Mouse (Mus musculus) midbrain, embryonic 13.5 days (tissue): ENCODE measurements around the gene Cyfip1. TPM values are rescaled to one million over a fixed set of nuclear protein-coding genes. Genes with fewer than 3 reads are reported as not detected.
"Not testable (repeated sequence)": the region's sequence is repeated elsewhere in the genome, so short reads cannot be mapped to it uniquely, and the experiment has no call there.

Source experiments
- ATAC-seq: fragments of 200-750 bp; cut with Nextera tagmentation; 2 replicates; pipeline ENCODE4 v1.8.0; 2017; ENCODE audit warnings: mild to moderate bottlenecking, moderate TSS enrichment, moderate library complexity
- H3K27ac ChIP-seq: fragments of 300-500 bp; sonication (generic); 2 replicates; pipeline ENCODE4 v1.5.1; 2015; ENCODE audit warnings: inconsistent platforms, mild to moderate bottlenecking, moderate library complexity
- H3K27me3 ChIP-seq: fragments of 300-500 bp; sonication (generic); 2 replicates; pipeline ENCODE4 v1.6.1; 2015; ENCODE audit warnings: mild to moderate bottlenecking, inconsistent platforms
- H3K36me3 ChIP-seq: fragments of 300-500 bp; sonication (generic); 2 replicates; pipeline ENCODE4 v1.6.1; 2015; ENCODE audit warnings: mild to moderate bottlenecking, inconsistent platforms
- H3K4me1 ChIP-seq: fragments of 300-500 bp; sonication (generic); replicated peaks from 2 replicates; pipeline ENCODE4 v1.6.1; 2015; ENCODE audit warnings: inconsistent platforms
- H3K4me2 ChIP-seq: fragments of 300-500 bp; sonication (generic); replicated peaks from 2 replicates; pipeline ENCODE4 v1.6.1; 2015; ENCODE audit warnings: moderate library complexity, mild to moderate bottlenecking, inconsistent platforms
- H3K4me3 ChIP-seq: fragments of 300-500 bp; sonication (generic); replicated peaks from 2 replicates; pipeline ENCODE4 v1.5.1; 2015; ENCODE audit warnings: mild to moderate bottlenecking, inconsistent platforms
- H3K9ac ChIP-seq: fragments of 300-500 bp; sonication (generic); replicated peaks from 2 replicates; pipeline ENCODE4 v1.6.1; 2015; ENCODE audit warnings: mild to moderate bottlenecking, inconsistent platforms
- H3K9me3 ChIP-seq: fragments of 300-500 bp; sonication (generic); 2 replicates; pipeline ENCODE4 v1.6.1; 2016; ENCODE audit warnings: mild to moderate bottlenecking, inconsistent platforms
- WGBS: fragments of 180-500 bp; shearing (Covaris S2); methylation state at CpG from one replicate; pipeline ENCODE4 v1.1.7; 2015; 5-methylcytosine and 5-hydroxymethylcytosine counted together
- polyA plus RNA-seq: library from polyadenylated mRNA; unstranded; fragments of >200 nt; fragmentation: Nextera tagmentation; extraction: Ambion mirVana; gene quantifications from 2 replicates; pipeline ENCODE4 v1.2.1, GENCODE M21; 2015

Cyfip1 gene
- polyA plus RNA-seq, 1 experiment from 2014 or later, result 56.3 TPM

DNA sequence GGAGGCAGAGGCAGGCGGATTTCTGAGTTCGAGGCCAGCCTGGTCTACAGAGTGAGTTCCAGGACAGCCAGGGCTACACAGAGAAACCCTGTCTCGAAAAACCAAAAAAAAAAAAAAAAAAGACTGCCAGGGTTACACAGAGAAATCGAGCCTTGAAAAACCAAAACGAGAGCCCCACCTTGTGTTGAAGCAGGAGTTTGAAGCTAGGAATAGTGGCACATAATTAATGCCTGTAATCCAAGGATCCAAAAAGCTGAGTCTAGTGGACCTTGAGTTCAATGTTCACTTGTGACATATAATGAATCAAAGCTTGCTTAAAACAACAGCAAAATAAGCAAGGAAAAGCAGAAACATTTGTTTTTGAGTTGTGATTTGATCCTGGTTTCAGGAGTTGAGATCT is 62.2 kb downstream of the Cyfip1 start:
- H3K36me3 ChIP-seq, result peaks cover 80% of the 10 kb centered on the region

GRCm38 (mm10) chr7:55905449-55905848 is 63.9 kb downstream of the Cyfip1 start:
- ATAC-seq, result no peak
- no peaks in the 10 kb centered on the region for H3K9me3 ChIP-seq
- no peak overlapping the region for H3K27ac ChIP-seq
- 79% methylated on average over 2 of the region's 2 CpGs for WGBS
- no peak overlapping the region for H3K4me2 ChIP-seq
- peaks cover 77% of the 10 kb centered on the region for H3K36me3 ChIP-seq
- H3K4me3 ChIP-seq, result no peak overlapping the region
- no peak overlapping the region for H3K9ac ChIP-seq
- no peaks in the 10 kb centered on the region for H3K27me3 ChIP-seq
- no peaks in the 10 kb centered on the region for H3K4me1 ChIP-seq

More for the DNA sequence above, 62.2 kb downstream of the Cyfip1 start:
- WGBS, result 85% methylated on average over 5 of the region's 5 CpGs
- Histone ChIP-seq H3K4me1 (no peaks in the 10 kb centered on the region), H3K27me3 (no peaks in the 10 kb centered on the region), H3K27ac (no peak overlapping the region), H3K9me3 (no peaks in the 10 kb centered on the region), H3K9ac (no peak overlapping the region), H3K4me3 (no peak overlapping the region), H3K4me2 (no peak overlapping the region)
- no peak for ATAC-seq

- WGBS, result 100% methylated on average over 1 of the region's 1 CpGs
- H3K9ac ChIP-seq, result no peak overlapping the region
- no peaks in the 10 kb centered on the region for H3K4me1 ChIP-seq
- no peak overlapping the region for H3K4me2 ChIP-seq
- H3K9me3 ChIP-seq, result no peaks in the 10 kb centered on the region
- no peak for ATAC-seq
- H3K27me3 ChIP-seq, result no peaks in the 10 kb centered on the region
- H3K27ac ChIP-seq, result no peak overlapping the region
- H3K36me3 ChIP-seq, result peaks cover 74% of the 10 kb centered on the region
- H3K4me3 ChIP-seq, result no peak overlapping the region
Observed at GRCm38 (mm10) chr7:55909519-55909918, 68.0 kb downstream of the Cyfip1 start.

DNA sequence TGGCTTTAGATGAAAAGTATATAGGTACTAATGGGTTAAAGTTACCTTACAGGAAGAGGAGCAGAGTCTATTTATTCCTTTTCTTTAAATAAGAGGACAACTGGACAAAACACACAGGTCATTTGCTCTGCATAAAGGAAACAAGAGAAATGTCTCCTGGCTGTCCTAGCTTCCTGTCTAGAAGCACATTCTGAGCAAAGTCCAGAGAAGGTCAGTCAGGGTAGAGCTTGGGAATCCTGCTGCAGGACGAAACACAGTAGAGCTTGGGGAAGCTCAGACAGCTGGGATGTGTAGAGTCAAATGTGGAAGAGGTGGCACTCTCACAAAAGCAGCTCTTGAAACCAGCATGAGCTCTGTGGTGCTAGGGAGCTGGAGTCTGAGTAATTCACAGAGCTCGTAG is 68.8 kb downstream of the Cyfip1 start:
- no peaks in the 10 kb centered on the region for H3K9me3 ChIP-seq
- no peak overlapping the region for H3K27ac ChIP-seq
- H3K27me3 ChIP-seq, result no peaks in the 10 kb centered on the region
- H3K36me3 ChIP-seq, result peaks cover 75% of the 10 kb centered on the region
- H3K4me1 ChIP-seq, result no peaks in the 10 kb centered on the region
- no peak for ATAC-seq
- WGBS, result 85% methylated on average over 2 of the region's 2 CpGs
- H3K4me3 ChIP-seq, result no peak overlapping the region
- no peak overlapping the region for H3K4me2 ChIP-seq
- no peak overlapping the region for H3K9ac ChIP-seq

DNA sequence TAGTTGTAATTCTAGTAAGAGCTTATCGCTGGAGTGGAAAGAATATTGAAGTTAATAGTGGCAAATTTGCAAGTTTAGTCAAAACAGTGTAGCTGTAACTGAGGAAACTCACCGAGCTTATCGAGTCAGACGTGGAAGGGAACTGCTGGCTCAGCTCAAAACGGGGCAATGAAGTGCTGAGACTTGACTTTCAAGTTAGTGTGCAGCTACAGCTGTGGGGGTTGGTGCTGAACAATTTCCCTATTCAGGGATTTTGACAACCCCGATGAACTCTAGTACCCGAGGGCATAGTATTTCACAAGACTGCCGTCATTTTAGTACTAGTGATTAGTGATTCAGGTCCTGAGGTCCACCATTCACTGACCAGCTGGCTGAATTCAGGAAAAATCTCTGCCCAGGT is 69.8 kb downstream of the Cyfip1 start:
- H3K9ac ChIP-seq, result no peak overlapping the region
- peaks cover 73% of the 10 kb centered on the region for H3K36me3 ChIP-seq
- H3K4me3 ChIP-seq, result no peak overlapping the region
- 91% methylated on average over 8 of the region's 8 CpGs for WGBS
- H3K4me1 ChIP-seq, result no peaks in the 10 kb centered on the region
- no peak overlapping the region for H3K27ac ChIP-seq
- no peaks in the 10 kb centered on the region for H3K27me3 ChIP-seq
- no peak overlapping the region for H3K4me2 ChIP-seq
- H3K9me3 ChIP-seq, result no peaks in the 10 kb centered on the region
- ATAC-seq, result no peak

DNA sequence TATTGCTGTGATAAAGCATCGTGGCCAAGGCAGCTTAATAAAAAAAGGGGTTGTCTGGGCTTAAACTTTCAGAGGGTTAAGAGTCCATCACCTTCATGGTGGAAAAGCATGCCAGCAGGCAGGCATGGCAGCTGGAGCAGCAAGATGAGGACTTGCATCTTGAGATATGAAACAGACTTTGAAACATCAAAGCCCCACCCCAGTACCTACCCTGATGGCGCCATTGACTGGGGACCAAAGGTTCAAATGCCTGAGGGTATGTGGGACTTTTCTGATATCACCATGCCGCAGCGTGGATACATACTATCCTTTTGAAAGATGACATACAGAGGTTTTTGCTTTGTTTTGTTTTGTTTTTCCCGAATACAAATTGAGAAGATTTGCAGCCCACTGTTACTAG is 70.6 kb downstream of the Cyfip1 start:
- ATAC-seq, result no peak
- Histone ChIP-seq H3K9ac (no peak overlapping the region), H3K27me3 (no peaks in the 10 kb centered on the region), H3K4me3 (no peak overlapping the region), H3K36me3 (peaks cover 78% of the 10 kb centered on the region), H3K4me1 (no peaks in the 10 kb centered on the region), H3K4me2 (no peak overlapping the region), H3K9me3 (no peaks in the 10 kb centered on the region), H3K27ac (no peak overlapping the region)
- 94% methylated on average over 5 of the region's 5 CpGs for whole genome bisulfite sequencing

- 97% methylated on average over 11 of the region's 11 CpGs for WGBS
- not testable (repeated sequence) for H3K4me2 ChIP-seq, H3K9ac ChIP-seq, H3K4me3 ChIP-seq, ATAC-seq, H3K4me1 ChIP-seq, H3K27me3 ChIP-seq, H3K9me3 ChIP-seq, H3K27ac ChIP-seq
- peaks cover 90% of the 10 kb centered on the region for H3K36me3 ChIP-seq
Observed at GRCm38 (mm10) chr7:55918365-55918764, 76.8 kb downstream of the Cyfip1 start.

GRCm38 (mm10) chr7:55927262-55927661 is 85.7 kb downstream of the Cyfip1 start:
- Histone ChIP-seq H3K36me3 (peaks cover 61% of the 10 kb centered on the region), H3K4me2 (no peak overlapping the region), H3K4me1 (no peaks in the 10 kb centered on the region), H3K9ac (no peak overlapping the region), H3K27me3 (no peaks in the 10 kb centered on the region), H3K4me3 (no peak overlapping the region), H3K9me3 (no peaks in the 10 kb centered on the region), H3K27ac (no peak overlapping the region)
- WGBS, result 96% methylated on average over 4 of the region's 4 CpGs
- no peak for ATAC-seq

DNA sequence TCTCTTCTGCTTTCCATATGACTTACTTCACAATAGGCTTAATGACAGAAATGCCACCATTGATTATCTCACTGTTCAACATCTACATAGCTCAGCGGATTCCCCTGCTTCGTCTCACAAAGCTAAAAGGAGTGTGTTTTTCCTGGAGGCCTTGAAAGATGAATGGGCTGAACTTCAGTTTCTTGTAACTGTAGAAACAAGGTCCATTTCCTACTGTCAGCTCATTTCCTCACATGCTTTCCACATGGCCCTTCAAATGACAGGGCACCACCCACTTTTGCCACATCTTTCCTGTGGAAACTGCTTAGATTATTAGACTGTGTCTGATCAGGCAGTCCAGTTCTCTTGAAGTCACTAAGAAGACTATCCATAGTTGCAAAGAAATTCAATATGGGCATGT is 87.1 kb downstream of the Cyfip1 start:
- H3K36me3 ChIP-seq, result peaks cover 52% of the 10 kb centered on the region
- no peak for ATAC-seq
- 95% methylated on average over 2 of the region's 2 CpGs for WGBS

GRCm38 (mm10) chr7:55935025-55935424 is 93.5 kb downstream of the Cyfip1 start:
- Histone ChIP-seq H3K36me3 (peaks cover 14% of the 10 kb centered on the region), H3K27ac (no peak overlapping the region), H3K27me3 (no peaks in the 10 kb centered on the region), H3K4me1 (no peaks in the 10 kb centered on the region), H3K4me3 (no peak overlapping the region), H3K9ac (no peak overlapping the region), H3K9me3 (no peaks in the 10 kb centered on the region), H3K4me2 (no peak overlapping the region)
- no peak for ATAC-seq
- 99% methylated on average over 2 of the region's 2 CpGs for WGBS

More for the DNA sequence above, 87.1 kb downstream of the Cyfip1 start:
- no peak overlapping the region for H3K4me3 ChIP-seq
- H3K27me3 ChIP-seq, result no peaks in the 10 kb centered on the region
- no peaks in the 10 kb centered on the region for H3K9me3 ChIP-seq
- no peaks in the 10 kb centered on the region for H3K4me1 ChIP-seq
- H3K27ac ChIP-seq, result no peak overlapping the region
- no peak overlapping the region for H3K9ac ChIP-seq
- no peak overlapping the region for H3K4me2 ChIP-seq

DNA sequence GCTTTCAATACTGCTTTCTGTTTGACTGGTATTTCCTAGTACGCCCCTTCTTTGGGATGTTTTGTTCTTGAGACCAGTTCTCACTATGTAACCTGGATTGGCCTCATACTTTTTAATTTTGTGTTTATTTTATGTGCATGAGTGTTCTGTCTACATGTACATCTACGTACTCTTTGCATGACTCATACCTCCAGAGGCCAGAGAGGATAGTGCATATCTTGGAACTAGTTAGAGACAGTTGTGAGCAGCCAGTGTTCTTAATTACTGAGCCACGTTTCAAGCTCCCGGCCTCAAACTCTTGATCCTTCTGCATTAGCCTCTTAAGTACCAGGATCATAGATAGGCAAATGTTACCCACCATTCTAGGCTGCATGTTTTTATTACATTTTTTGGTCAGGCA is 96.8 kb downstream of the Cyfip1 start:
- no peaks in the 10 kb centered on the region for H3K9me3 ChIP-seq
- H3K36me3 ChIP-seq, result 0 out of 2 replicates have a peak, but pooled peaks cover 2% of the 10 kb centered on the region
- no peaks in the 10 kb centered on the region for H3K4me1 ChIP-seq
- WGBS, result 94% methylated on average over 4 of the region's 4 CpGs
- H3K27ac ChIP-seq, result no peak overlapping the region
- ATAC-seq, result no peak
- no peak overlapping the region for H3K9ac ChIP-seq
- H3K4me2 ChIP-seq, result no peak overlapping the region
- H3K27me3 ChIP-seq, result no peaks in the 10 kb centered on the region
- no peak overlapping the region for H3K4me3 ChIP-seq

GRCm38 (mm10) chr7:55956054-55956453 is 114.5 kb downstream of the Cyfip1 start:
- WGBS, result 95% methylated on average over 2 of the region's 2 CpGs
- Histone ChIP-seq H3K9me3 (peaks cover 3% of the 10 kb centered on the region; the same call in 1 of the 2 replicates), H3K9ac (no peak overlapping the region), H3K27ac (no peak overlapping the region), H3K36me3 (peaks cover 12% of the 10 kb centered on the region), H3K4me3 (no peak overlapping the region), H3K27me3 (no peaks in the 10 kb centered on the region), H3K4me2 (no peak overlapping the region), H3K4me1 (peaks cover 8% of the 10 kb centered on the region)
- no peak for ATAC-seq

DNA sequence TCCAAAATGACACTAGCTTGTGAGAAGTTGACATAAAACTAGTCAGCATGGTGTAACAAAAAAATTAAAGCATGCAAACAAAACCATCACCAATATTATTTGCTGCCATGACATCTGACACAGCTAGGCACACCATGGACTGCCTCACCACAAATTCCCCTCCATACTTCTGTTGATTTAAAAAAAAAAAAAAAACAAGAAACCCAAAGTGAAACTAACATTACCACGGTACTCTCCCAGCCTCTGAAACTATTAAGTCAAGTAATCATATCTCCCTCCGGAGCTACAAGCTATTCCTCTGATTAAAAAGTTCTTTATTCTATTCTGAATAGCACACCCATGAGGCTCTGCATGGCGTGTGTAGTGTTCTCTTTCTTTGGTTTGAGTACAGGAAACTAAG is 115.6 kb downstream of the Cyfip1 start:
- H3K27ac ChIP-seq, result no peak overlapping the region
- H3K9ac ChIP-seq, result no peak overlapping the region
- no peak overlapping the region for H3K4me2 ChIP-seq
- H3K36me3 ChIP-seq, result peaks cover 12% of the 10 kb centered on the region
- ATAC-seq, result no peak
- WGBS, result 96% methylated on average over 3 of the region's 3 CpGs
- H3K4me3 ChIP-seq, result no peak overlapping the region
- H3K9me3 ChIP-seq, result peaks cover 3% of the 10 kb centered on the region; the same call in 1 of the 2 replicates
- H3K27me3 ChIP-seq, result no peaks in the 10 kb centered on the region
- H3K4me1 ChIP-seq, result peaks cover 12% of the 10 kb centered on the region
